Mouse (Mus musculus): ENCODE measurements at regions not wholly inside any gene's neighbourhood (a gene's known extent, or its start where the extent isn't known, plus 50 kb on each side); places are given as distances from the start of the nearest gene placed in this dataset.
A peak's percentile ranks its signal among the peaks of the same experiment; 100 is the strongest.

DNA sequence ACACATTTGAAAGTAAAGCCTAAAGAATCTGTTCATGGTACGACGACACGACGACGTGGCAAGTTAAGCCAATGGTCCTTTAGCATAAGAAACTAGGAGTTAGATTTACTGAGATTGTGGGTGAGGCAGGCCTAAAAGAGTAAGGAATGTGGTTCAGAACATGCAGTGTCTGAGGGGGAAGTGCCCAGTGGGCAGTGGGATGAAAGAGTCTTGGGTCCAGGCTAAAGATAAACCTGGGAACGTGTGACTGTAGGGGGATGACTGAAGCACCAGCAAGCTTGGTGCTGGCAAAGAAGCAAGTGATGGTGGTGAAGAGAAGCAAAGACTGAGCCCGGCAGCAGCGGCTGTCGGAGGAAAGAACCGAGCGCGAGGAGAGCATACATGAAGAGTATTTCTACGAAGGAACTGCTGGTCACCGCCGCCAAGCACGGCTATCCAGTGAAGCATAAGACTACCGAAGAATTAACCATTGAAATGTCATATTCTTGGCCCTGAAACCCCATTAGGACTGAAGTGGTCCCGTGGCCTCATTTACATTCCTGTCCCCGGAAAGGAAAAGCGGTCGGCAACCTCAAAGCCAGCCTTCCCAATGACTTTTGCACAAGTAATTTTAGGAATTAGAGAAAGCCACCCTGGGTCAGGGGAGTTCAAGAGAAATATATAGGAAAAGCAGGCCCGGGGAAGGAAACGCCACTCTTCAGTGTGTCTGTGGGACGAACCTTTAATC lies 76.2 kb upstream of the Armc2 start:
- no peak for DNase-seq (ENCODE audit: low spot score)

DNA sequence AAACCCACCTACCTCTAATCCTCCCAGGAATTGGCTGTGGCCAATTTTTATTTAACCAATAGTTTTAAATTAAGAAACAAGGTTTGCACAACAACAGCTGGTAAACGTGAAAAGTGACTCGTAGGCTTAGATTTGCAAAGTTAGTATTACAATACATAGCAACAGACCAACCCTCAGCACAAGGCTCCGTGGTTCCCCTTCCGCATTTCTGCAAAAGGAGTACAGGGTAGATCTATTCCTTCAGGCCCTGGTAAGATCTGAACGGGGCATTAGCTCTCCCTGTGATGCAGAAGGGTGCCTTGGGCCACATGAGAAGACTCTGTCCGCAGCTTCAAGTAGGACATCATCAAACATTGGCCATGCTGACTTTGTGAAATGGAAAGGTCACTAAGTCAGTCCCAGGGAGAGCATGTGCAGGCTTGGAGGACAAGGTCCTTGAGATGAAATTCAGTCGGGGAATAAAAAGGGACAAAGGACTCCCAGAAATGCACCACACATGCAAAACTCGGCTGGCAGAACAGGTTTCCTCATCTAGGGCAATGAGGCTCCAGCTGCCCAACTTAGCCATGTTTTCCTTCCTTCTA lies 75.0 kb upstream of the Armc2 start:
- no peak for DNase-seq (ENCODE audit: low spot score)

DNA sequence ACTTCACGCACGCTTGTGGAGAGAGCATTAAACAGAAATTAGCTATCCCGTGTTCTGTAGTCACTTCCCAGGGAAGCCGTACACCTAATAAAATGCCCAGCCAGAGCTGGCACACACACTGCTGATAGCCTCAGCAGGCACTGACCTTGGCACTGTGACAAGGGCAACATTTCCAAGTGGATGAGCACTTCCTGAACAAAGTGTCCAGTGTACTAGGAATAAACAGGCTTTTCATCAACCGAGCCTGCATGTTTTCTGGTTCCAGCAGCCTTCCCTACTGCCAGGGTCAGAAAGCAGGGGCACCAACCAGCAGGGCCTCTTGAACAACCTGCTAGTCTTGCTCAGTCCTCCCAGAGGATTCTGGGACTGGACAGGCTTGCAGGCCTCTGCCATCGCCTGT lies 74.3 kb upstream of the Armc2 start:
- DNase-seq (ENCODE audit: low spot score) = peak; percentile 61

DNA sequence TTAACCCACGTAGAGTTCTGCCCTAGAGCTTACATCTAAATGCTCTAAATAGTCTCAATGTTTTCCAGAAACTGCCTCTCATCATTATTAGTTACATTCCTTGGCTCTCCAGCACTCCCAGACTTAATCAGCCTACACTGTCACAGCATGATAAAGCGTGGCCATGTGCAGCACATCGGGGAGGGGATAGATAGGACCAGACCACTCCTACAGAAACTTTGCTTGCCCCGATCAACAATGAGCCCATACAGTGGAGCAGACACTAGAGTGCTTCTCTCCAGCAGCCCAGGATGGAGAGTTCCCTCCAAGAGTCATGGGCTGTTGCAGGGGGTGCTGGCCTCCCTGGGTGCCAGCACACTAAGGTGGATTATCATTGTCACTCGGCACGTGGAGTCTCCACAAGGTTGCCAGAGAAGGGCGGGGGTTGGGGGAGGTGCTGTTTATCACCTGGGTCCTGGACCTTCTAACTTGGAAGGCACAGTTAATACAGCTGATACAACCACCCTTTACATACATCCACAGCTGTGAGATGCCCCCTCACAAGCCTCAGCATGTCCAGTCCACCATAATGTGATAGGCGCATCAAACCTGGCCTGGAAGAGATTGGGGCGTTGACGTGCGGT lies 73.4 kb upstream of the Armc2 start:
- no peak for DNase-seq (ENCODE audit: low spot score)

GRCm38 (mm10) chr10:42090806-42091205 lies 72.6 kb upstream of the Armc2 start:
- DNase-seq (ENCODE audit: low spot score) = no peak

- DNase-seq (ENCODE audit: low spot score) = no peak
Measured at GRCm38 (mm10) chr10:42090147-42090546, 71.9 kb upstream of the Armc2 start.

DNA sequence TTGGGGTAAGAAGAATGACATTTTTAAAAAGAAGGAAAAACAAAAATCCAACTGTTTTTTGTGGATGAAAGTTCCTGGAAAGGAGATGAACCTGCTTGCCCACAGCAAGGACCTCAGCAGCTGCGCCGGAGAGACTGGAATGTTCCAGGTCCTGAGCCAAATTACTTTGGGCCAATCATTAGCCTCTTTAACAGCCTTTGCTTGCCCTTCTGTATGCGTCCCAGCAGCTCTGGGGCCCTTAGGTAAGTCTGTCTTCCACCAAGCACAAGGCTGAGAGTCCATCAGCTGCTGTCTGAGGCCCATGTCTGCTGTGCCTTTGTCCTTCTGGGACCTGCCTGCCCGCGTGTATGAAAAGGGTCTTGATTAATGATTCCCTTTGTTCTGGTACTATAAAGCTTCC lies 71.4 kb upstream of the Armc2 start:
- peak; percentile 81 for DNase-seq (ENCODE audit: low spot score)

- DNase-seq (ENCODE audit: low spot score) = peak; percentile 86
Measured at GRCm38 (mm10) chr10:42089235-42089625, 71.0 kb upstream of the Armc2 start.

DNA sequence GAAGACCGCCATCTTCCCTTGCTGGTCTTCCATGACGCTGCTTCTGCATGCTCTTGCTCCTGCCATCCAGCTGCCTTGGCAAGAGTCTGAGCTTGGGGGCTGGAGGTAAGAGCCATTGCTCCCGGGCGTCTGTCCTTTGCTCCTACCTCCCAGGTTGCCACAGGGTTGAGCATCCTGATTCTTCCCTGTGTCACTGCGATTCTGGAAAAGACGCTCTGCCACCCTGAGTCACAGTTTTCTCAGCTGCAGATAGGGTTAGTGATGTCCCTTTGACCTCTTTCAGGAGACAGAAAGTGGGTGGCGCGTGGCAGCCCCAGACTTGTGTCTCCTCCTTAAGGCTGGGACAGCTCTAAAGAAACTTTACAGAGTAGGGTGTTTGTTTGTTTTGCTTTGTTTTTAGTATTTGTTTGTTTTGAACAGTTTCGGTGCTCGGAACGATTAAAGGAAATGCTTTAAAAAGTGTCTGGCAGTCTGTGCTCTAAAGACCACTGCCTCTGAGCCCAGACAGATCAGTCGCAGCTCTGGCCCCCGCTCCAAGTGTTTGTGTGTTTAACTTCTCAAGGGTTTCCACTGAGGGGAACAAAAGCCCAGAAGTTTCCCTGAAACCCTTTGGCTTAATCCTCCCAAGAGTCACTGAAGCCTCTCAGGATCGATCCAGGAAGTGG lies 70.5 kb upstream of the Armc2 start:
- no peak for DNase-seq (ENCODE audit: low spot score)

- no peak for DNase-seq (ENCODE audit: low spot score)
Measured at GRCm38 (mm10) chr10:42087906-42088305, 69.7 kb upstream of the Armc2 start.

- no peak for DNase-seq (ENCODE audit: low spot score)
Measured at GRCm38 (mm10) chr10:42086691-42087090, 68.4 kb upstream of the Armc2 start.

- DNase-seq (ENCODE audit: low spot score) = no peak
Measured at GRCm38 (mm10) chr10:42085295-42085694, 67.1 kb upstream of the Armc2 start.

- peak; percentile 27 for DNase-seq (ENCODE audit: low spot score)
Measured at GRCm38 (mm10) chr10:42082227-42082840, 64.1 kb upstream of the Armc2 start.

DNA sequence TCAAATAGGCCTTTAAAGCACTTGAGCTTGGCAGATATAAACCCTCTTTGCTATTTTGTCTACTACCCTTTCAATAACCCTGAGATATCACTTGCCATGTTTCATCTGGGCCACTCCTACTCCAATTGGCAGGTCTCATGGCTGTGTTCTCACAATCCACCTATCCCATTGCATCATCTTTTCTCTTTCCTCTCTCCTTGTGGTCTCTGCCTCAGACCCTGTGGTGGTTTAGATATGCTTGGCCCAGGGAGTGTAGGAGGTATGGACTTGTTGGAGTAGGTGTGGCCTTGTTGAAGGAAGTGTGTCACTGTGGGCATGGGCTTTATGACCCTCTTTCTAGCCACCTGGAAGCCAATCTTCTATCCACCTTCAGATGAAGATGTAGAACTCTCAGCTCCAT lies 61.5 kb upstream of the Armc2 start:
- DNase-seq (ENCODE audit: low spot score) = no peak

- no peak for DNase-seq (ENCODE audit: low spot score)
Measured at GRCm38 (mm10) chr10:42076711-42077110, 58.5 kb upstream of the Armc2 start.

DNA sequence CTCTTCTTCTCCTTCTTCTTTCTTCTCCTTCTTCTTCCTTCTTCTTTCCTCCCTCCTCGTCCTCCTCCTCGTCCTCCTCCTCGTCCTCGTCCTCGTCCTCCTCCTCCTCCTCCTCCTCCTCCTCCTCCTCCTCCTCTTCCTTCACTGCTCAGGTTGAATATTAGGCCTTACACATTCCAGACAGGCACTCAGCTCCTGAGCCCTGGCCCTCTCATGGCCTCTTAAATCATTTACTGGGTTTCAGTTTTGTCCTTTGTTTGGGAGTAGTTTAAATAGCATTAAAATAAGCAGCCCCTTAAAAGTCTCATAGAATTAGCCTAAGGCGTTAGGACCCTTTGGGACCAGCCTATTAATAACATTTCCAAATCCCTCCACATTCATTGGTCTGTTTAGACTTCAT lies 57.3 kb upstream of the Armc2 start:
- no peak for DNase-seq (ENCODE audit: low spot score)

DNA sequence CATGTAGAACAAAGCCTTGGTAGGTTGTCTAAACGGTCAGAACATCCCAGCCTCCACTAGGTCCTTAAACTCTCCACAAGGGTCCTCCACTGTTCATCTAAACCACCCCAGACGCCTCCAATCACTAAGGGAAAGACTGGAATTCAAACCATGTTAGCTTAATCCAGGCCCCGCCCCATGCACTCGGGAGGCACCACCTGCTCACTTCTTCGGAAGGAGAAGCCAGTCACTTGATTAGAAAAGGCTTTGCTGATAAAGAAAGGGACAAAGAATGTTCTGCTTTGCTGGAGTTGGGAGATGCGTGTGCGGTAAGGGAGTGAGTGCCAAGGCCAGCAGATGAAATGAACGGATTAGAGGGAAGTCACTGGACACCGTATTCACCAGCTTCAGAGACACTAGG lies 54.5 kb upstream of the Armc2 start:
- no peak for DNase-seq (ENCODE audit: low spot score)

DNA sequence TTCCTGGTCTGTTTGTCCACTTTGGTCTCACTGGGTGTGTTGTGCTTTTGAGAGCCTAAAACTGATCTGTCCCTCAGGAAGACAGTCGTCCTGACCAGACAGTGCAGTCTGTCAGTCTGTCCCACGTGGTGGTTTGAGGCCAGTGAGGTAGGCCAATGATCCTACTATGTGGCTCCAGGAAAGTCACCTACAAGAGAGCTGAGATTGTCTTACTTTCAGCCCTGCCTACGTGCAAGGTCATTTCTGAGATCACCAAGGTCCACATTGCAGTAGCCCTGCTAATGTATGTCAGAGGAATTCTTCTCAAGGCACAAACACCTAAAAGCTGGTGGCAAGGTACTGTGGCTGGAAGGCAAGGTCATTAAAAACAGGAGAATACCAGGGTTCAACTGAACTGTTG lies 53.9 kb upstream of the Armc2 start:
- DNase-seq (ENCODE audit: low spot score) = no peak

- DNase-seq (ENCODE audit: low spot score) = no peak
Measured at GRCm38 (mm10) chr10:42071404-42072024, 53.3 kb upstream of the Armc2 start.

DNA sequence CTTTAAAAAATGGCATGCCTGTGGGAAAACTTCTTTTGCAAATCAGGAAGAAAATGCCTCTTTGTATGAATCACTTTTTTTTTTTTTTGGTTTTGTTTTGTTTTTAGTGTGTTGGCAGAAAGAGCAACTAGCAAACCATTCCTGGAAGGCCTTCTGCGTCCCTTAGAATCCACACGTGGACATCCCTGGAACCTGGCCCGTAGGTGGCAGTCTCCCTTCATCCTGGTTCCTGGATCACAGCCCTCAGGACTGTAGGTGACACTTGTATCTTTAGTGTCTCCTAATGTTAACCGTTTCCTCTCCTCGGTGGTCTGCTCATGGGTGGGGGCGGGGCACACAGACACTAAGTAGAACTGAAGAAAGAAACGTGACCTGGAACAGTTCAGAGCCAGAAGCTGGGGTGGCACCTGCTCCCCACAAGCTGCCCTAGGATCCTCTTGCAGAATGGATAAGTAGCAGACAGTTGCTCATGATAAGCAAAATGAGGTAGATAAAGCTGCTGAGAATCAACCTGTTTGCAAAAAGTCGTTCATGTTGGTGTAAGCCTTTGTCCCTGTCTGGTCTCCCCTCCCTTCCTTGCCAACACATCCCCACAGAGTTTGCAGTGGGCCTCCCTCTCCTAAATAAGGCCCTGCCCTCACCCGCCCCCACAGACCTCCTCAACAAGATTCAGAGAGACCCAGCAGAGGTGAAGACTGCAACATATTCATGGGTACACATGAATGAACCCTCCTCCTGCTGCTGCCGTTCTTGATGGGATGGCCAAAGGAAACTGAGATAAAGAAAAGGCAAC lies 52.6 kb upstream of the Armc2 start:
- DNase-seq (ENCODE audit: low spot score) = peak; percentile 41

DNA sequence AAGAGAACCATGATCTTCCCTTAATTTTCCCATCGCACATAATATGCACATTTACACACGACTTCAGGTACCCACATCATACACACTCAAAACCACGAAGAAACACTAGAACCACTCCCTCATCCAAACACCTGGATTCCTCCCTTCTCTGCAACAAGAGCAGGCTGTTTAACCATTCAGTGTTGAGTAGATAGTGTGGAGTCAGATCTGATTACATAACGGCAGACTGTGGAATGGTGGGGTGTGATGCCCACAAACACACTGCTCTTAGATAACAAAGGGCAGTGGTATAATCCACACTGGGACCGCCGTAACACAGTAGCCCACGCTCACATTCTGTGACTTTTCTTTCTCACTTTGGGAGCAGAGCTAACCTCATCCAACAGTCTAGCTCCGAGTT lies 51.5 kb upstream of the Armc2 start:
- no peak for DNase-seq (ENCODE audit: low spot score)

Measured in heart, adult 8-10 months (tissue).